Mouse (Mus musculus) liver, embryonic 14.5 days (tissue): Measurements from ENCODE around the gene Gm42517.

Source experiments
- CTCF ChIP-seq: IDR thresholded peaks from 2 replicates; pipeline ENCODE4 v1.5.1; 2016; ENCODE audit warnings: antibody characterized with exemption, low read depth, control low read depth
- EP300 ChIP-seq: IDR thresholded peaks from 2 replicates; pipeline ENCODE4 v1.6.1; 2016; ENCODE audit warnings: antibody characterized with exemption, low read depth

DNA sequence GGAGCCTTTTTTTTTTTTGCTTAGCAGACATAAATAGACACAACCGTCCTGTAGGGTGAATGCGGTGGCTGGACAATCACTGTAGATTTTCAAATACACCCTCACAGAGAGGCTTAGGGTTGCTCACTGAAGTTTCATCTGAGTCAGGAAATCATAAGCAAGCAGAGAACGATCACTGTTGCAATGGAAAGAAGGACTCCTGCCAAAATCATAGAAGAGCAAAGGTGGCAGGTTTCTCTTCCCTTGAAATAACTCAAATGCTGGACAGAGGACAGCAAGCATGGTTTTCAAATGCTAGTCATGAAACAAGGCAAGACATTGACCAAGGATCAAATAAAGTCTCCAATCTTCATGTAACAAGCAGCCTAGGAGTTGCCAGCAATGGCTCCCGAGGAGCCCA, 10.6 kb upstream of the Gm42517 start:
- TF ChIP-seq CTCF (no peak), EP300 (no peak)
